Mouse (Mus musculus): ENCODE data around the gene Cyren. TPM values are rescaled to one million over a fixed set of nuclear protein-coding genes. Genes with fewer than 3 reads are reported as not detected.

Cyren gene
- total RNA-seq, 1 experiment from 2014 or later = 11.5 TPM

- no peak for ATAC-seq (ENCODE audit: extremely low read depth, insufficient number of reproducible peaks, low FRiP score, poor library complexity, severe bottlenecking)
These were observed 24.7 kb upstream of the Cyren start for GRCm38 (mm10) chr6:34902578-34902977.

DNA sequence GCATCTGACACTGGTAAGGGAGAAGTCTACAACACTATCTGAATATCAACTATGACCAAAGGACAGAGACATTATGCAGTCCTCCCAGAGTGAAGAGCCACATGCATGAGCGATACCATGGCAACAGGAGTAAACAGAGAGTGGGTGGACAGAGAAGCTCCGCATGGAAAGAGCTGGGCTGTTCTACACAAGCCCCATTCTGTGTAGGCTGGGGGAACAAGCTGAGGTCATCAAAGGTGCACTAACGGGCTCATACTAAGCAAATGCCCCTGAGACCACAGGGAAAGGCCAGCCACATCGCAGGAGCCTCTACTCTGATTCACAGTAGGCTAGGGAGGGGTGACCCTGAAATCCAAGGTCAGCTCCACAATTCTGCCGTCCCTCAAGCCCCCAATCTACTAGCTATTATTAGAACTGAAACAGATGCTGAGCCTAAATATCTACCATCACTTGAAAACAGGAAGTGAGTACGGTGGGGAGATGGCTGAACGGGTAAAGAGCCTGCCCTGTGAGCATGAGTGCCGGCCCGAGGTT lies 24.1 kb upstream of the Cyren start:
- peak; percentile 68 for ATAC-seq (ENCODE audit: extremely low read depth, insufficient number of reproducible peaks, low FRiP score, poor library complexity, severe bottlenecking)

- no peak for ATAC-seq (ENCODE audit: extremely low read depth, insufficient number of reproducible peaks, low FRiP score, poor library complexity, severe bottlenecking)
These were observed 23.1 kb upstream of the Cyren start for GRCm38 (mm10) chr6:34900990-34901389.

GRCm38 (mm10) chr6:34899127-34899526 lies 21.3 kb upstream of the Cyren start:
- no peak for ATAC-seq (ENCODE audit: extremely low read depth, insufficient number of reproducible peaks, low FRiP score, poor library complexity, severe bottlenecking)

GRCm38 (mm10) chr6:34896168-34896780 lies 18.4 kb upstream of the Cyren start:
- ATAC-seq (ENCODE audit: extremely low read depth, insufficient number of reproducible peaks, low FRiP score, poor library complexity, severe bottlenecking) = no peak

GRCm38 (mm10) chr6:34895569-34895968 lies 17.7 kb upstream of the Cyren start:
- no peak for ATAC-seq (ENCODE audit: extremely low read depth, insufficient number of reproducible peaks, low FRiP score, poor library complexity, severe bottlenecking)

DNA sequence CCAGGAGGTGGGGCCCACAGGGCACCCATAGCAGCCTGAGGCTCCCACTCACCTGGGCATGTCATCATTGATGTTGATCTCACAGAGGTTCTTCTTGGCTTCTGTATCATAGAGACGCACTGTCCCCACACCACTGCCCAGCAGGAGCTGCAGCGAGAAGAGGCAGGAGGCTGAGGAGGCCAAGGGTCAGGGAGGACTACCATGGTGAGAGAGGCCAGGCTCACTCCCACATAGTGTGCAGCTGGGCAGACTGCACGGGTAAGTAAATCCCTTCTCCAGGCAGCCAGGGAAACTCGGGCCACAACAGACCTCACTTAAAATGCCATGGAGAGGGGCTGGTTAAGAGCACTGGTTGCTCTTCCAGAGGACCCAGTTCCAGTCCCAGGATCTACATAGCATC lies 11.3 kb upstream of the Cyren start:
- ATAC-seq (ENCODE audit: extremely low read depth, insufficient number of reproducible peaks, low FRiP score, poor library complexity, severe bottlenecking) = no peak

DNA sequence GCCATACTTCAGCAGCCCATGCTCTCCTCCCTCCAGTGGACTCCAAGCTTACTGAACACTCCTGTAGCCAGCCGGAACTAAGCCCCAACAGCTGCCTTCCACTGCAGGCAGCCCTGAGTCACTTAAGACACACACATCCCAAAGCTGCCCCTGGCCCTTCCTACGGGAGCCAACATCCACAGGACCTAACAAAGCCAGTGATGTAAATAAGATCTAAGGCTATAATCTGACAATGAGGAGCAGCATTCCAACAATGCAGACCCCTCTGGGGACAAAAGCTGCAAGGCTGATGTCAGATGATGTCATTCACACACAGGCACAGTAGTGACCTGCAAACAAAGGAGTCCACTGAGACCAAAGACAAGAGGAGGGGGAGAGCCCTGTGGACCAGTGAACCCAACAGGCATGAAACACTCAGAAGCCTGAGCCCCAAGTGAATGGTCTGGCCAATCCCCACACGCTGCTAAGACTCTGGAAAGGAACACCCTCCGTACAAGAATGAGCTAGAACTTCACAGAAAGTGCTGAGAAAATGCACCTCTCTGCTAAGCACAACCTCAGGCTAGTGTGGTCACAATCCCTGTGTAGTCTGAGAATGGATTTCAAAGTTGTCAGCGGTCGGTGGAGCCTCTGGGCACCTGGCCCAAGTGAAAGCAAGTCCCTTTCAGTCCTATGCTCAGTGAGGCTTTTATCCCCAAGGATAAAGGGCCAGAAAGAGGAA lies 9.4 kb upstream of the Cyren start:
- ATAC-seq (ENCODE audit: extremely low read depth, insufficient number of reproducible peaks, low FRiP score, poor library complexity, severe bottlenecking) = no peak

- ATAC-seq (ENCODE audit: extremely low read depth, insufficient number of reproducible peaks, low FRiP score, poor library complexity, severe bottlenecking) = no peak
These were observed 6.9 kb upstream of the Cyren start for GRCm38 (mm10) chr6:34884724-34885123.

GRCm38 (mm10) chr6:34879911-34880475 lies 2.1 kb upstream of the Cyren start:
- ATAC-seq (ENCODE audit: extremely low read depth, insufficient number of reproducible peaks, low FRiP score, poor library complexity, severe bottlenecking) = no peak

GRCm38 (mm10) chr6:34879101-34879740 lies 1.4 kb upstream of the Cyren start:
- ATAC-seq (ENCODE audit: extremely low read depth, insufficient number of reproducible peaks, low FRiP score, poor library complexity, severe bottlenecking) = no peak

DNA sequence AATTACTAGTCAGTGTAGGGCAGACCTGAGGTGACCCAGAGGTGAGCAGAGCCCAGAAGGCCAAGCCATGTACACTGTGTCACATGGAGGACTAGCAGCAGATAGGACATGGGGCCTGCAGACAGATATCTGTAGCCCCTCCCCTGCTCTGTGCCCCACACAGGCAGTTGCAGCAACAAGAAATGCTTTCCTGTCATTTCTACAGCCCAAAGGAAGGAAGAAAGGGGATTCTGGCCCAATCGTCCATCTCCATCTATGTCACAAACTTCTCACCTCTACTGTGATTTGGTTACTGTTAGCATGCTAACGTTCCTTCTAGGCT lies 1.1 kb downstream of the Cyren start:
- ATAC-seq (ENCODE audit: extremely low read depth, insufficient number of reproducible peaks, low FRiP score, poor library complexity, severe bottlenecking) = no peak

DNA sequence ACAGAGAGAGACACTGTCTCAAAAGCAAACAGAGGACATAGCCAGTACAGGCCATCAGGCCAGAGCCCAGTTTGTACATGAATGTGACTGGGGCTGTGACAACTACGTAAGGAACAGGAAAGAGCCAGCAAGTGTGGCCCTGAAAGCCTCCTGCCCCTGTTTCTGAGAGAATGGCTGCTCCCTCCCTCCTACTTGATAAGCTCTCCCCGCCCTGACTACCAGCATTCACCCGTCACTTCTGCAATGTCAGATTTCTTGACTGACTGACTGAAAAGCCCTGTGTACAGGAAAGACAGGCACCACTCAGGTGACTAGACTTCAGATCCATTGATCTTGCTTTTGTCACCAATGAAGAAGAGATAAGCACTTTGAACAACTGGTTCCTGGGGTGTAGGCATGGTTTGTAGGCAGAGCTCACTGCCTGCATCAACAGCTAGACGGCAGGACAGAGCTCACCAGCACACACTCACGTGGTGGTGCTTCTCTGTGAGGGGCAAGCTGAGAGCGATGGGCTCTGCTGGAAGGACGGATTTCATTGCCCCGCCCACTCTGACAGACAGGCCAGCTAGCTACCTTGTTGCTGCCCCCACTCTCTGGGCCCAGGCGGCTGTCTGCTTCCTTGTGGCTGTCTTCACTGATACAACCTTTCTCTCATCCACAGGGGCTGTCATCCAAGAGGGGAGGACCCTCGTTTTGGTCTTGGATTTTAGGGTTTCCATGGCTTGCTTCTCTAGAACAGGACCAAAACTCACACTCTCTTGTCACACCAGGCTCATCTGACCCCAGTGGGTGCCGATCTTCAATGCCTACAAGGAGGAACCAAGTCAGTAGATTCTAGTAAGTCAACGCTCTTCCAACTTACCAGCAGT lies 1.7 kb downstream of the Cyren start:
- no peak for ATAC-seq (ENCODE audit: extremely low read depth, insufficient number of reproducible peaks, low FRiP score, poor library complexity, severe bottlenecking)

DNA sequence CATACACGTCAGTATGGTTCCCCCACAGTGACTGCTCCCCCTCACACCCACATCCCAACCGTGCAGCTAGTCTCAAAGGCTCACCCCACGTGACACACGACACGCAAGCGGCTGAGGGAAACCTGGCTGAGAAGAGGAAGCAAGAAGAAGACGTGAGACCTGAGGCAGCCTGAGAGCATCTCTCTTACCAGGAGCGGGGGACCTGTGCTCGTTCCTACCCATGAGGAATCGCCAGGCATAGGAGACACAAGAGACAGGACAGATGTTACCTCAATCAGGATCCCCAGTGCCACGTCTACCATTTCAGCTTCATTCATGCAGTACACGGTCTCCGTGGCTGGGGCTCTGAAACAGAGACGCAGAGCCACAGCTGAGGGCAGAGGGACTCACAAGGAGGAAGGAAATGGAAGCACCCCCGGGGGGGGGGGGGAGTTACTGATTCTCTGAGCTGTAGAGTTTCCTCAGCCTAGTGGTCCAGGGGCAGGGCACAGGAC lies 2.5 kb downstream of the Cyren start:
- ATAC-seq (ENCODE audit: extremely low read depth, insufficient number of reproducible peaks, low FRiP score, poor library complexity, severe bottlenecking) = peak; percentile 62

DNA sequence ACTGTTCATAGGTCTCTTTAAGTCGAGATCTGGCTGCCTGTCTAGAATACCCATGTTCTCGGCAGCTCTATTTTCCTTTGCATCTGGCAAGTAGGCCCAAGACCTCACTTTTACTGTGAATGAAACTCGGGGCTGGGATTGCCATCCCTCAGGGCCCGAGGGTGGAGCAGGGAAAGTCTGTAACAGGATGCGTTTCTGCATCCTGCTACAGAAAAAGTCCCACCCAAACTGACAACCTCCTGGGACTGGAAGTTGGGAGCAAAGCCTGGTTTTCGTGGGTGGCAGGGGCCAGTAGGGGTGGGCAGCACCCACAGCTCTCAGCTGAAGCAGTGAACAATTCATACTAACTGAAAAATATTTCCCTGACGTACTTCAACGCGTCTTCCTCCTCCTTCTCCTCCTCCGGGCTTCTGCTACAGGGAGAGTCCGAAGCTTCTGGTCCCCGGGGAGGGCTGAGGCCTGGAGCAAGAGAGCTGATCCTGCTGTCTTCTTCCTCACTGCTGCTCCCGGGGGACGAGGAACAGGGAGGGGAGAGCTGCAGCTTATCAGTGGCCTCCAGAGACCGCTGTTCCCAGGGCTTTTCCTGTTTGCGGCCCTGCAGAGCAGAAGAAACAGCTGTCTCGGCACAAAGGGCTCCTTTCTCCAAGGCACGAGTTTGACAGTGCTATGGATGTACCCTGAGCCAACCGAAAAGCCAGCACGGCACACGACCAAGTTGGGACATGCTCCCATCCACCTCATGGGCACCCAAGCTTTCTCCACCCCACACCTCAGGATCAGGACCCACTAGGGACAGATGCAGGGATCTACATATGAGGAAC lies 3.5 kb downstream of the Cyren start:
- no peak for ATAC-seq (ENCODE audit: extremely low read depth, insufficient number of reproducible peaks, low FRiP score, poor library complexity, severe bottlenecking)

DNA sequence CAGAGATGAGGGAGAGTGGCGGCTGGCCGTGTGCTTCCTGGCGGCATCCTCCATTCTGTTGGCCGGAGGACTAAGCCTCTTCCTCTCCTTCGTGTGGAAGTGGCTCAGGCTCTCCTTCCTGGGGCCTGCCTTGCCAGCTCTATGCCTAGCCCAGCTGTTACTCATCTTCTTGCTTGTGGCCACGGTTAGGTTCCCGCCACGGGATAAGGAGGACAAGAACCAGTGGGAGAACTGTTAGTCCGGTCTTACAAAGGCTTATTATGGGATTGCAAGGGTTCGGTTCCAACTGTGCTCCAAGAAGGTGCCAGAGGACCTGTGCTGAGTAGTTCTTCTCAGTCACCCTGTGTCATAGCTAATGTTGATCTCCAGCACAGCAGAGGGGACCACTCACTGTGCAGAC lies 5.0 kb downstream of the Cyren start:
- ATAC-seq (ENCODE audit: extremely low read depth, insufficient number of reproducible peaks, low FRiP score, poor library complexity, severe bottlenecking) = no peak

DNA sequence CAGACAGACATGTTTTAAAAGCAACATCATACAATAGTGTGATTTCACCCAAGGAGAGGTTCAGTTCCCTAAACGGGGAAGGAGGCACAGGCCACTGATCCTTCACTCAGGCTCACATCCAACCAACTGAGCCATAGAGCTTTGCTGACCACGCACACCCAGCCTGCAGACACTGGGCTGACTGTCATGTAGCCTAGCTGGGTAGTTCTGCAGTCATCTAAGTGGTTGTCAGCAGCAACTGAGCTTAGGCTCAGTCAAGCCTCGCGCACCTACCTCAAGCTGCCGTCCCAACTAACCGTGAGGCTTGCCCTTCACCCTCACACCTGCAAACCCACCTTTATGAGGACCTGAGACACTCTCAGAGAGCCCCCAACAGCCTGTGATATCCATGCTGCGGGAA lies 5.9 kb downstream of the Cyren start:
- ATAC-seq (ENCODE audit: extremely low read depth, insufficient number of reproducible peaks, low FRiP score, poor library complexity, severe bottlenecking) = no peak

- ATAC-seq (ENCODE audit: extremely low read depth, insufficient number of reproducible peaks, low FRiP score, poor library complexity, severe bottlenecking) = no peak
These were observed 7.1 kb downstream of the Cyren start for GRCm38 (mm10) chr6:34870724-34871123.

Measured in neutrophil, adult 5-6 weeks (primary cell).